Mouse (Mus musculus) embryonic fibroblast, embryonic 13.5 days (primary cell): ENCODE measurements around the gene Lrrc31.

Experiments used
- CTCF ChIP-seq: IDR thresholded peaks from 2 replicates; pipeline ENCODE4 v1.5.1; 2011; ENCODE audit warnings: mild to moderate bottlenecking, control low read depth, low read length, moderate library complexity, borderline replicate concordance; ENCODE audit not compliant: insufficient read depth
- POLR2A ChIP-seq: IDR thresholded peaks from 2 replicates; pipeline ENCODE4 v1.6.1; 2011; ENCODE audit warnings: low read depth, mild to moderate bottlenecking, control low read depth, low read length, moderate library complexity

DNA sequence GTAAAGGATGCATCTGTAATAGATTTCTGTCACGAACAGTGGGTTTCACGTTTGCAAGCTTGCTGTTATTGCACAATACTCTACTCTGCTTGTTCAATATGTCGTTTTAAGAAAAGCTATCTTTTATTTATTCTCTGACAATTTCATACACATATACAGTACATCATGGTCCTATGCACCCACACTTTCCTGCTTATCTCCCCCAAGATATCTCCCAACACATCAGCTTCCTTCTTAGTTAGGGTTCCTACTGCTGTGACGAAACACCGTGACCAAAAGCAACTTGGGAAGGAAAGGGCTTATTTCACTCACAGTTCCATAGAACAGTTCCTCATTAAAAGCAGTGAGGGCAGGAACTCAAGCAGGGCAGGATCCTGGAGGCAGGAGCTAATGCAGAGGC lies 43.7 kb downstream of the Lrrc31 start:
- TF ChIP-seq CTCF (no peak), POLR2A (no peak)
